Mouse (Mus musculus): ENCODE measurements around the gene Olfr1393.

- TF ChIP-seq POLR2A (IDR thresholded peaks at IDR 0.05; ENCODE audit: insufficient read length, low read depth) (no peak), POLR2AphosphoS2 (IDR thresholded peaks at IDR 0.05; ENCODE audit: insufficient read length, low read depth) (no peak), TCF3 (IDR thresholded peaks at IDR 0.05; ENCODE audit: insufficient read length, low read depth) (no peak), REST (IDR thresholded peaks at IDR 0.05; ENCODE audit: insufficient read depth, insufficient read length) (no peak), MAX (IDR thresholded peaks at IDR 0.05; ENCODE audit: low read depth) (no peak), USF1 (IDR thresholded peaks at IDR 0.05; ENCODE audit: low read depth) (no peak), E2F4 (IDR thresholded peaks at IDR 0.05; ENCODE audit: insufficient read depth) (no peak)
These were observed 18.8 kb upstream of the Olfr1393 start for GRCm38 (mm10) chr11:49259296-49259695.

All from myocyte (in vitro differentiated cells).